In genomic region chr11:80973976-80974375, GRCm38 (mm10) we compare ENCODE assay signal across 9 mouse cellular contexts.
A peak's percentile ranks its signal among the peaks of the same experiment; 100 is the strongest.
DNase-seq lines count a peak whose midpoint lies in the region; ATAC-seq and TF ChIP-seq lines count a peak whose summit lies in the region.
"Had no signal": no experiment of that assay in that cellular context is flagged by ENCODE, and none has a peak within 500 bp of the region (broad histone marks: within the 10 kb centered on the region; RNA-seq: fewer than 3 reads in every experiment).

No protein-coding gene starts in this region.

- ATAC-seq in erythroblast, adult 5-6 weeks (replicated peaks; ENCODE audit: low FRiP score, poor library complexity, severe bottlenecking): no peak

- intact Hi-C loops in heart, adult 2 months (cut with DNase I): no loop called here
- intact Hi-C loops in gastrocnemius, postnatal 36 days (cut with DNase I): no loop called here

- no peaks in the 10 kb centered on the region for H3K27me3 ChIP-seq in heart, adult 2 months (ENCODE audit: control insufficient read depth, insufficient read depth, low read length)
- H3K27me3 ChIP-seq in heart, embryonic 10.5 days (ENCODE audit: insufficient read depth, poor library complexity, severe bottlenecking): no peaks in the 10 kb centered on the region
- H3K27me3 ChIP-seq: megakaryocyte, embryonic 14.5 days had no signal

- no peaks in the 10 kb centered on the region for H3K79me2 ChIP-seq in heart, adult 2 months (replicated peaks; ENCODE audit: control insufficient read depth, insufficient read depth, low read length)

- no peak for TF ChIP-seq CTCF in heart, adult 2 months (IDR thresholded peaks at IDR 0.05)

- peak; percentile 64 for DNase-seq in heart, adult 2 months
- no peak for DNase-seq in heart, embryonic 10.5 days (ENCODE audit: low spot score)
- peak; percentile 61 for DNase-seq in adrenal gland, postnatal 25 days
- peak; percentile 46 to 63 for DNase-seq in gastrocnemius, postnatal 36 days
- peak; percentile 50 to 77 for DNase-seq in layer of hippocampus, postnatal 14 days (ENCODE audit: low spot score in 2 of 2)
- DNase-seq in right cerebral cortex, postnatal 36 days (ENCODE audit: low spot score in 2 of 2): peak; percentile 60 to 67
- no peak for DNase-seq in urinary bladder, postnatal 25 days (ENCODE audit: low spot score)

- no peak for TF ChIP-seq EP300 in heart, adult 2 months (IDR thresholded peaks at IDR 0.05; ENCODE audit: insufficient read depth, low read depth, low read length)

- peaks cover 2% of the 10 kb centered on the region; the same call in 1 of the 2 replicates for H3K4me1 ChIP-seq in heart, adult 2 months (ENCODE audit: control insufficient read depth, insufficient read depth, low read length)
- H3K4me1 ChIP-seq in heart, embryonic 10.5 days: peaks cover 4% of the 10 kb centered on the region
- H3K4me1 ChIP-seq: megakaryocyte, embryonic 14.5 days had no signal

- no peak for TF ChIP-seq POLR2A in heart, adult 2 months (IDR thresholded peaks at IDR 0.05; ENCODE audit: insufficient read depth, low read depth, low read length)

- no peaks in the 10 kb centered on the region for H3K9me3 ChIP-seq in heart, embryonic 10.5 days

- H3K36me3 ChIP-seq in heart, adult 2 months (ENCODE audit: control insufficient read depth, insufficient read depth, low read length): no peaks in the 10 kb centered on the region
- no peaks in the 10 kb centered on the region for H3K36me3 ChIP-seq in heart, embryonic 10.5 days

- WGBS in heart, adult 2 months: 41% methylated on average over 6 of the region's 6 CpGs
- 77% methylated on average over 6 of the region's 6 CpGs for WGBS in heart, embryonic 10.5 days

- H3K9ac ChIP-seq in heart, adult 2 months (ENCODE audit: low read depth, low read length): no peak overlapping the region

- no peak overlapping the region for H3K4me3 ChIP-seq in heart, adult 2 months
- no peak overlapping the region for H3K4me3 ChIP-seq in heart, embryonic 10.5 days
- H3K4me3 ChIP-seq: megakaryocyte, embryonic 14.5 days had no signal

- H3K27ac ChIP-seq in heart, adult 2 months: no peak overlapping the region
- no peak overlapping the region for H3K27ac ChIP-seq in heart, embryonic 10.5 days

Comparison
In these comparisons a context has a peak if more than half of its experiments do, and no peak if none do; other contexts are left out.
1. DNase-seq: peak in heart, adult 2 months (2 of 2), adrenal gland, postnatal 25 days (single experiment), gastrocnemius, postnatal 36 days (2 of 2), layer of hippocampus, postnatal 14 days (2 of 2) and right cerebral cortex, postnatal 36 days (2 of 2); none in heart, embryonic 10.5 days (single experiment) and urinary bladder, postnatal 25 days (single experiment).